Mouse (Mus musculus): ENCODE measurements around the gene Lrrc55. TPM values are rescaled to one million over a fixed set of nuclear protein-coding genes. Genes with fewer than 3 reads are reported as not detected.

Gene Lrrc55
- polyA plus RNA-seq, 1 experiment: 35.7 TPM

- H3K27ac ChIP-seq (ENCODE audit: insufficient read depth, low read length): no peak overlapping the region
- TF ChIP-seq POLR2A (IDR thresholded peaks at IDR 0.05; ENCODE audit: extremely low read depth, insufficient read depth, low read length): no peak
- no peak for TF ChIP-seq CTCF (IDR thresholded peaks at IDR 0.05; ENCODE audit: extremely low read depth, insufficient read depth, low read length)
- no peak overlapping the region for H3K4me3 ChIP-seq (ENCODE audit: insufficient read depth, low read length)
- H3K4me1 ChIP-seq (ENCODE audit: control insufficient read depth, insufficient read depth, low read length): no peaks in the 10 kb centered on the region
Measured at GRCm38 (mm10) chr2:85172763-85173103, 24.3 kb downstream of the Lrrc55 start.

GRCm38 (mm10) chr2:85172071-85172762 lies 24.8 kb downstream of the Lrrc55 start:
- Histone ChIP-seq H3K4me1 (ENCODE audit: control insufficient read depth, insufficient read depth, low read length) (no peaks in the 10 kb centered on the region), H3K4me3 (ENCODE audit: insufficient read depth, low read length) (no peak overlapping the region)
- TF ChIP-seq POLR2A (IDR thresholded peaks at IDR 0.05; ENCODE audit: extremely low read depth, insufficient read depth, low read length) (no peak), CTCF (IDR thresholded peaks at IDR 0.05; ENCODE audit: extremely low read depth, insufficient read depth, low read length) (no peak)

GRCm38 (mm10) chr2:85168327-85168726 lies 28.7 kb downstream of the Lrrc55 start:
- Histone ChIP-seq H3K4me3 (ENCODE audit: insufficient read depth, low read length) (no peak overlapping the region), H3K4me1 (ENCODE audit: control insufficient read depth, insufficient read depth, low read length) (no peaks in the 10 kb centered on the region), H3K27ac (ENCODE audit: insufficient read depth, low read length) (no peak overlapping the region)
- TF ChIP-seq CTCF (IDR thresholded peaks at IDR 0.05; ENCODE audit: extremely low read depth, insufficient read depth, low read length) (no peak), POLR2A (IDR thresholded peaks at IDR 0.05; ENCODE audit: extremely low read depth, insufficient read depth, low read length) (no peak)

More at GRCm38 (mm10) chr2:85172071-85172762, 24.8 kb downstream of the Lrrc55 start:
- no peak overlapping the region for H3K27ac ChIP-seq (ENCODE audit: insufficient read depth, low read length)

- no peak overlapping the region for H3K27ac ChIP-seq (ENCODE audit: insufficient read depth, low read length)
- H3K4me3 ChIP-seq (ENCODE audit: insufficient read depth, low read length): no peak overlapping the region
- H3K4me1 ChIP-seq (ENCODE audit: control insufficient read depth, insufficient read depth, low read length): no peaks in the 10 kb centered on the region
- TF ChIP-seq POLR2A (IDR thresholded peaks at IDR 0.05; ENCODE audit: extremely low read depth, insufficient read depth, low read length): no peak
- no peak for TF ChIP-seq CTCF (IDR thresholded peaks at IDR 0.05; ENCODE audit: extremely low read depth, insufficient read depth, low read length)
Measured at GRCm38 (mm10) chr2:85167624-85168023, 29.4 kb downstream of the Lrrc55 start.

GRCm38 (mm10) chr2:85163311-85164047 lies 33.5 kb downstream of the Lrrc55 start:
- TF ChIP-seq CTCF (IDR thresholded peaks at IDR 0.05; ENCODE audit: extremely low read depth, insufficient read depth, low read length) (no peak), POLR2A (IDR thresholded peaks at IDR 0.05; ENCODE audit: extremely low read depth, insufficient read depth, low read length) (no peak)
- no peak overlapping the region for H3K27ac ChIP-seq (ENCODE audit: insufficient read depth, low read length)

GRCm38 (mm10) chr2:85161638-85162093 lies 35.3 kb downstream of the Lrrc55 start:
- H3K4me1 ChIP-seq (ENCODE audit: control insufficient read depth, insufficient read depth, low read length): no peaks in the 10 kb centered on the region
- no peak overlapping the region for H3K27ac ChIP-seq (ENCODE audit: insufficient read depth, low read length)
- TF ChIP-seq CTCF (IDR thresholded peaks at IDR 0.05; ENCODE audit: extremely low read depth, insufficient read depth, low read length) (no peak), POLR2A (IDR thresholded peaks at IDR 0.05; ENCODE audit: extremely low read depth, insufficient read depth, low read length) (no peak)
- no peak overlapping the region for H3K4me3 ChIP-seq (ENCODE audit: insufficient read depth, low read length)

More at GRCm38 (mm10) chr2:85163311-85164047, 33.5 kb downstream of the Lrrc55 start:
- no peaks in the 10 kb centered on the region for H3K4me1 ChIP-seq (ENCODE audit: control insufficient read depth, insufficient read depth, low read length)
- H3K4me3 ChIP-seq (ENCODE audit: insufficient read depth, low read length): no peak overlapping the region

GRCm38 (mm10) chr2:85160901-85161637 lies 35.9 kb downstream of the Lrrc55 start:
- Histone ChIP-seq H3K27ac (ENCODE audit: insufficient read depth, low read length) (no peak overlapping the region), H3K4me3 (ENCODE audit: insufficient read depth, low read length) (no peak overlapping the region), H3K4me1 (ENCODE audit: control insufficient read depth, insufficient read depth, low read length) (no peaks in the 10 kb centered on the region)
- TF ChIP-seq POLR2A (IDR thresholded peaks at IDR 0.05; ENCODE audit: extremely low read depth, insufficient read depth, low read length) (no peak), CTCF (IDR thresholded peaks at IDR 0.05; ENCODE audit: extremely low read depth, insufficient read depth, low read length) (no peak)

- H3K4me3 ChIP-seq (ENCODE audit: insufficient read depth, low read length): no peak overlapping the region
- H3K27ac ChIP-seq (ENCODE audit: insufficient read depth, low read length): no peak overlapping the region
- TF ChIP-seq POLR2A (IDR thresholded peaks at IDR 0.05; ENCODE audit: extremely low read depth, insufficient read depth, low read length) (no peak), CTCF (IDR thresholded peaks at IDR 0.05; ENCODE audit: extremely low read depth, insufficient read depth, low read length) (no peak)
- no peaks in the 10 kb centered on the region for H3K4me1 ChIP-seq (ENCODE audit: control insufficient read depth, insufficient read depth, low read length)
Measured at GRCm38 (mm10) chr2:85157382-85157781, 39.6 kb downstream of the Lrrc55 start.

GRCm38 (mm10) chr2:85156136-85156535 lies 40.9 kb downstream of the Lrrc55 start:
- Histone ChIP-seq H3K27ac (ENCODE audit: insufficient read depth, low read length) (no peak overlapping the region), H3K4me3 (ENCODE audit: insufficient read depth, low read length) (no peak overlapping the region), H3K4me1 (ENCODE audit: control insufficient read depth, insufficient read depth, low read length) (0 out of 2 replicates have a peak, but pooled peaks cover 2% of the 10 kb centered on the region)
- TF ChIP-seq POLR2A (IDR thresholded peaks at IDR 0.05; ENCODE audit: extremely low read depth, insufficient read depth, low read length): no peak
- TF ChIP-seq CTCF (IDR thresholded peaks at IDR 0.05; ENCODE audit: extremely low read depth, insufficient read depth, low read length): no peak
